ENCODE assay signal across 22 mouse cellular contexts in genomic region chr13:71649876-71650275, GRCm38 (mm10).
DNase-seq lines count a peak whose midpoint lies in the region; ATAC-seq lines count a peak whose summit lies in the region.
"Had no signal": no experiment of that assay in that cellular context is flagged by ENCODE, and none has a peak within 500 bp of the region (broad histone marks: within the 10 kb centered on the region; RNA-seq: fewer than 3 reads in every experiment).

No protein-coding gene starts in this region.

- WGBS in heart, embryonic 11.5 days (ENCODE audit: insufficient replicate concordance), result 27% methylated on average over 2 of the region's 2 CpGs

- H3K27ac ChIP-seq in heart, embryonic 11.5 days (ENCODE audit: low read depth, low read length), result no peak overlapping the region
- H3K27ac ChIP-seq: embryonic facial prominence, embryonic 10.5 days; forebrain, embryonic 10.5 days; gastrocnemius, adult 2 months; heart, embryonic 10.5 days; heart, embryonic 15.5 days; hindbrain, embryonic 12.5 days; hindbrain, postnatal 0 days; kidney, embryonic 15.5 days had no signal

- intact Hi-C loops in heart, postnatal 36 days (cut with DNase I), result no loop called here
- intact Hi-C loops in heart, postnatal 10 days (cut with DNase I), result no loop called here

- H3K36me3 ChIP-seq in heart, embryonic 11.5 days (ENCODE audit: control insufficient read depth, insufficient read depth, low read length), result no peaks in the 10 kb centered on the region
- H3K36me3 ChIP-seq: embryonic facial prominence, embryonic 10.5 days; forebrain, embryonic 10.5 days; heart, embryonic 10.5 days; heart, embryonic 15.5 days; hindbrain, embryonic 12.5 days; kidney, embryonic 15.5 days had no signal

- H3K4me1 ChIP-seq in heart, embryonic 11.5 days (ENCODE audit: control insufficient read depth, insufficient read depth, low read length), result peaks cover 22% of the 10 kb centered on the region
- H3K4me1 ChIP-seq: heart, embryonic 15.5 days; kidney, embryonic 15.5 days had no signal

- no peak overlapping the region for H3K4me2 ChIP-seq in heart, embryonic 11.5 days
- H3K4me2 ChIP-seq: heart, embryonic 15.5 days; hindbrain, embryonic 12.5 days; kidney, embryonic 15.5 days had no signal

- peak; percentile 39 for DNase-seq in adrenal gland, adult 2 months
- no peak for DNase-seq in adrenal gland, adult 18-20 months (ENCODE audit: low spot score in 2 of 2)
- DNase-seq in heart, adult 11 months, result peak; percentile 8
- no peak for DNase-seq in heart, postnatal 36 days
- DNase-seq in 3T3-L1 (ENCODE audit: low read depth, low spot score) (peak; percentile 56), NIH3T3 (ENCODE audit: low read depth) (peak; percentile 22)
- no peak for DNase-seq in heart, postnatal 10 days
- DNase-seq: cerebellum, adult 11-12 months; cerebellum, adult 9-11 months; gastrocnemius, adult 2 months; gastrocnemius, postnatal 25 days; kidney, adult 11 months had no signal

- H3K4me3 ChIP-seq in heart, embryonic 11.5 days (ENCODE audit: low read depth, low read length), result no peak overlapping the region
- H3K4me3 ChIP-seq: embryonic facial prominence, embryonic 10.5 days; erythroblast, embryonic 14.5 days; forebrain, embryonic 10.5 days; gastrocnemius, adult 2 months; heart, embryonic 10.5 days; heart, embryonic 15.5 days; hindbrain, embryonic 12.5 days; kidney, embryonic 15.5 days had no signal

- no peaks in the 10 kb centered on the region for H3K9me3 ChIP-seq in heart, embryonic 11.5 days (replicated peaks; ENCODE audit: control insufficient read depth, low read length)
- H3K9me3 ChIP-seq: embryonic facial prominence, embryonic 10.5 days; forebrain, embryonic 10.5 days; heart, embryonic 10.5 days; heart, embryonic 15.5 days; hindbrain, embryonic 12.5 days; kidney, embryonic 15.5 days had no signal

- no peak for ATAC-seq in heart, embryonic 11.5 days (replicated peaks; ENCODE audit: insufficient number of reproducible peaks, low FRiP score, low TSS enrichment)
- ATAC-seq: forebrain, embryonic 14.5 days; hindbrain, postnatal 0 days had no signal

- H3K27me3 ChIP-seq in heart, embryonic 11.5 days (ENCODE audit: control insufficient read depth, insufficient read depth, low read length), result no peaks in the 10 kb centered on the region
- H3K27me3 ChIP-seq: heart, embryonic 15.5 days; hindbrain, embryonic 12.5 days had no signal

- no peak overlapping the region for H3K9ac ChIP-seq in heart, embryonic 11.5 days (ENCODE audit: low read depth, low read length)
- H3K9ac ChIP-seq: heart, embryonic 15.5 days; hindbrain, embryonic 12.5 days; kidney, embryonic 15.5 days had no signal

Comparison
In these comparisons a context has a peak if more than half of its experiments do, and no peak if none do; other contexts are left out.
1. DNase-seq: peak in adrenal gland, adult 2 months (single experiment), heart, adult 11 months (single experiment), 3T3-L1 (single experiment) and NIH3T3 (single experiment); none in adrenal gland, adult 18-20 months (0 of 2), heart, postnatal 36 days (0 of 2) and heart, postnatal 10 days (0 of 2).